Mouse (Mus musculus) ZHBTc4 (cell line): Measurements from ENCODE around the gene Cpxm2.

Source experiments
- DNase-seq: peaks from one replicate; pipeline ENCODE4 v3.0.0-alpha.2; 2011; ENCODE audit warnings: low read depth, low spot score

The Cpxm2 gene

GRCm38 (mm10) chr7:132026671-132027070 lies 127.9 kb downstream of the Cpxm2 start:
- no peak for DNase-seq

GRCm38 (mm10) chr7:132025591-132025990 lies 128.9 kb downstream of the Cpxm2 start:
- no peak for DNase-seq

GRCm38 (mm10) chr7:132015933-132016332 lies 138.6 kb downstream of the Cpxm2 start:
- DNase-seq, result no peak

GRCm38 (mm10) chr7:132015193-132015592 lies 139.3 kb downstream of the Cpxm2 start:
- DNase-seq, result peak; percentile 62

GRCm38 (mm10) chr7:132013970-132014369 lies 140.6 kb downstream of the Cpxm2 start:
- DNase-seq, result no peak

GRCm38 (mm10) chr7:132012969-132013679 lies 141.4 kb downstream of the Cpxm2 start:
- no peak for DNase-seq

- DNase-seq, result no peak
Observed at GRCm38 (mm10) chr7:132009002-132009401, 145.5 kb downstream of the Cpxm2 start.

GRCm38 (mm10) chr7:132005996-132006696 lies 148.4 kb downstream of the Cpxm2 start:
- no peak for DNase-seq

- DNase-seq, result no peak
Observed at GRCm38 (mm10) chr7:131992873-131993272, 161.7 kb downstream of the Cpxm2 start.

- peak; percentile 63 for DNase-seq
Observed at GRCm38 (mm10) chr7:131992226-131992625, 162.3 kb downstream of the Cpxm2 start.

GRCm38 (mm10) chr7:131989056-131989455 lies 165.5 kb downstream of the Cpxm2 start:
- DNase-seq, result peak; percentile 85
